Mouse (Mus musculus) liver, adult (tissue): Measurements from ENCODE around the gene Gpr176.

ENCODE experiments used
- GATA4 ChIP-seq: IDR thresholded peaks from 2 replicates; pipeline ENCODE4 v1.6.1; 2014; ENCODE audit warnings: mild to moderate bottlenecking, low read length; ENCODE audit not compliant: insufficient replicate concordance

The Gpr176 gene

DNA sequence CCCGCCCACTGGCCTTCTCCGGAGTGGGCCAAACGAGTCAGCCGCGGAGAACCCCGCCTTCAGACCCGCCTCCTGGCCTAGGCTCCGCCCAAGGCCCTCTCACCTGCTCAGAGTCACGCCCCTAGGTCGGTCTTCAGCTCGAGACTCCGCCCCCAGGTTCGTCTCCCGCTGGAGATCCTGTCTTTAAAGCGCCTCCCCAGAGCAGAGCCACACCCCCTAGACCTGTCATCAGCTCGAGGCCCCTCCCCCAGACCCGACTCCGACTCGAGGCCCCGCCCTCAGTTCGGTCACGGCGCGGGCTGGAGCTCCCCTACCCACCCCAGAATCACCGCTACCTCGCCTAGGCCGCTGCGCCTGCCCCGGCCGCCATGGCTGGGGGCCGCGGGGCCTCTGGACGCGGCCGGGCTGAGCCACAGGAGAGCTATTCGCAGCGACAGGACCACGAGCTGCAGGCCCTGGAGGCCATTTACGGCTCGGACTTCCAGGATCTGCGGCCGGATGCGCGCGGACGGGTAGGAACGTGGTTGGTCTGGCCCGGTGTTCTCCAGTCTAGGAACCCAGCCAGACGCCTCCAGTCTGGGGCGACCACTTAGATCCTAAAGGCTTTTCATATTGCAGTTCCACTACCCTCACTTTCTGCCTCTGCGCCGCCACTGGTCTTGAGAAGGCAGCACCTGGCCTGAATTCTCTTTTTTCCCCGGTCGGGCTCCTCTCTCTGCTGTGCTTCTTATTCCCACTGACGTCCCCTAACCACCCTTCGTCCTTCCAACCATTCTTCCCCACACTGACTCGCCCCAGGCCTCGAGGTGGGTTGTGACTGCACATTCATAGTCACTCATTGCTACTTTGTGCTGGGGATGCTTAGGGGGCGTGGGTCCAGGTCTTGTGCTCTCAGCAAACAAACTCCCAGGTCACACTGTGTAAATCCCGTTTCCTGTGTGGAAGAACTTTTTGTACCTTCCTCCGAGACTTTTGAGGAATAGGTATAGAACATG is 15.4 kb upstream of the Gpr176 start, which contains the start of gene Eif2ak4:
Gene Eif2ak4 (plus strand): TSS at position 278 of the 995 bp plus-strand sequence.
- TF ChIP-seq GATA4, result no peak

GRCm38 (mm10) chr2:118383387-118383786 is 10.2 kb upstream of the Gpr176 start:
- TF ChIP-seq GATA4, result no peak

GRCm38 (mm10) chr2:118379756-118380155 is 6.5 kb upstream of the Gpr176 start:
- no peak for TF ChIP-seq GATA4

DNA sequence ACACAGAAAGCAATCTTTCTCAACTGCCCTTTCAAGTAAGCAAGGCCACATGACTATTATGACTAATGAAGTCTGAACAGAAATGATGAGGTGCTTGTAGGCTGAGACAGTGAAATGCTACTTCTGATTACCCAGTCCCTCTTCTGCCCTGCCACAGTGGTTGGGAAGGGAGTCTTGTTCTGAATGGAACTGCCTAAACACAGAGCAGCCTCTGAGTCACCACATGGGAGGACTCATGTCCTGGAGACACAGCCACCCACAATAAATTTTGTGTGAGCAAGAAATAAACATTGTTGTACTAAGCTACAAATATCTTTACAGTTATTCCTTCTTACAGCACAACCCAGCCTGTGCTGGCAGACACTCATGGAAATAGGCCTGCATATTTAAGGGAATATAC is 2.7 kb upstream of the Gpr176 start:
- no peak for TF ChIP-seq GATA4

- TF ChIP-seq GATA4, result no peak
These were observed 2.3 kb upstream of the Gpr176 start for GRCm38 (mm10) chr2:118375522-118375921.

GRCm38 (mm10) chr2:118373572-118374279 is 507 bp upstream of the Gpr176 start:
- no peak for TF ChIP-seq GATA4

DNA sequence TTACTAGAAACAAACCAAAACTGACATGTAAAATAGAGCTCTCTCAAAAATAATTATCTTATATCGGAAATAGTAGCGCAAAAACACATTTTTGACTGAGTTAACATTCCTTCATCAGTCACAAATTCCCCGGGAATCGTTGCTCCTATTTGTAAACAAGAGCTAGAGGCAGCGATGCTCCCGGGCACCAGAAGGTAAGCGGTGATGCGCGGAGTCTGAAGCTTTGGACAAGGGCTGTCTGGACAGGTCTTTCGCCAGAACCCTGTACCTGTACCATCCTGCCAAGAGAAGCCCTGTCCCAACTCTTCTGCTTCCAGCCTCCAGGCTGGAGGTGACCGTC is 688 bp downstream of the Gpr176 start:
- TF ChIP-seq GATA4, result no peak

- TF ChIP-seq GATA4, result no peak
These were observed 1.4 kb downstream of the Gpr176 start for GRCm38 (mm10) chr2:118371841-118372240.

DNA sequence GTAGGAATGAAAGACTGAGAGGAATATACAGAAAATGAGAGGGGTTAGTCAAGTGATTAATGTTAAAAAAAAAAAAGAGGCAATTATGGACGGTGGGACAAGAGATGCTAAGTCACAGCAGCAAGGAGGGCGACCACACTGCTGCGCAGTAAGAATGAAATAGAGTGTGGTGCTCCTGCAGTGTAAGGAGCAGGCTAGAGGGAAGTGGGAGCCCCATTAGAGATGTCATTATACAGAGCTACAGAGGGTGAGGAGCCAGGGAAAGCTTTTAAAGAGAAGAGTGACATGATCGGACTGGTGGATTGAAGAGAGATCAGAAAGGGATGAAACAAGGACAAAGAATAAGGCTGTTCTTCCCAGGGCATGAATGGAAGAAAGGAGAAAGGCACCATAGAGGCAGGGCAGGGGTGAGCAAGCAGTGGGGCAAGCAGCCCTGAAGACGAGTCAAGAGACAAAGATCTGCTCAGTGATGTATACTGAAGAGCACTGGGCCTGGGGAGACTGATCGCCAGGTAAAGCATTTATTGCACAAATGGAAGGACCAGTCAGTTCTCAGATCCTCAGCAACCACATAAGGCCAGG is 18.0 kb downstream of the Gpr176 start:
- no peak for TF ChIP-seq GATA4

- TF ChIP-seq GATA4, result no peak
These were observed 19.3 kb downstream of the Gpr176 start for GRCm38 (mm10) chr2:118353916-118354403.

DNA sequence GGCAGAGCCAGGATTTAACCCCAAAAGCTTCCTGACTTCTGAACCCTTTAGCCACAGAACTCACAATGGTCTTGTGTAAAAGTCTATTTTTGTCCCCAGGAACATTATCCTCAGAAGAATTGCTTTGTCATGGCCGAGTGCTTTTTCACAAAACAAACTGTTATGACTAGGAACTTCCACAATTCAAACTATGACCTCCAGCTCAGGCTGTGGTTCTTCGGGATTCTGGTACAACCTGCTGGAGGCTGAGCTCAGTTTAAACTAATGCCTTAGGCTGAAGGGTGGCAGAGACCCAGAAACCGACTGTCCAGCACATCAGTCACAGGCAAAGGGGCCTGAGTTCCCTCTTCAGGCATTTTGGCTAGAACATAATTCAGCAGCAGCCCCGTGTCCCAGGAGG is 19.7 kb downstream of the Gpr176 start:
- no peak for TF ChIP-seq GATA4

GRCm38 (mm10) chr2:118345535-118345934 is 27.7 kb downstream of the Gpr176 start:
- TF ChIP-seq GATA4, result no peak

GRCm38 (mm10) chr2:118343897-118344296 is 29.3 kb downstream of the Gpr176 start:
- TF ChIP-seq GATA4, result no peak

- TF ChIP-seq GATA4, result no peak
These were observed 31.9 kb downstream of the Gpr176 start for GRCm38 (mm10) chr2:118341295-118341694.

DNA sequence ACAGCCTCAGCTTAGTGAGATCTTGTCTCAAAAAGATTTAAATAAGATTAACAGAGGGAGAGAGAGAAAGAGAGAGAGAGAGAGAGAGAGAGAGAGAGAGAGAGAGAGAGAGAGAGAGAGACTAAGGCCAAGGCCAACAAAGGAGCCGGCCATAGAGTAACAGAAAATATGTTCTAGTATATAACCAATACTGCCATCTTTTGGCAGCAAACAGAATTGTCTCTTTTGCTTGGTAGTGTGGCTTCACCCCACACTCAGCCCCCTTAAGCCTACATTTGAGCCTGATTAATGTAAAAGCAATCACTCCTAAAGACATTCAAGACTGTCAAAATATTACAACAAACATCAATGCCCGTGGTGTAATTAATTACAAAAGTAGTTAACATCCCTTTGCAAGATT is 37.1 kb downstream of the Gpr176 start:
- TF ChIP-seq GATA4, result no peak
